Mouse (Mus musculus): ENCODE data around the gene Nwd1. TPM values are rescaled to one million over a fixed set of nuclear protein-coding genes. Genes with fewer than 3 reads are reported as not detected.

Nwd1 gene
- polyA plus RNA-seq (2017; shearing (Covaris generic)) = not detected

DNA sequence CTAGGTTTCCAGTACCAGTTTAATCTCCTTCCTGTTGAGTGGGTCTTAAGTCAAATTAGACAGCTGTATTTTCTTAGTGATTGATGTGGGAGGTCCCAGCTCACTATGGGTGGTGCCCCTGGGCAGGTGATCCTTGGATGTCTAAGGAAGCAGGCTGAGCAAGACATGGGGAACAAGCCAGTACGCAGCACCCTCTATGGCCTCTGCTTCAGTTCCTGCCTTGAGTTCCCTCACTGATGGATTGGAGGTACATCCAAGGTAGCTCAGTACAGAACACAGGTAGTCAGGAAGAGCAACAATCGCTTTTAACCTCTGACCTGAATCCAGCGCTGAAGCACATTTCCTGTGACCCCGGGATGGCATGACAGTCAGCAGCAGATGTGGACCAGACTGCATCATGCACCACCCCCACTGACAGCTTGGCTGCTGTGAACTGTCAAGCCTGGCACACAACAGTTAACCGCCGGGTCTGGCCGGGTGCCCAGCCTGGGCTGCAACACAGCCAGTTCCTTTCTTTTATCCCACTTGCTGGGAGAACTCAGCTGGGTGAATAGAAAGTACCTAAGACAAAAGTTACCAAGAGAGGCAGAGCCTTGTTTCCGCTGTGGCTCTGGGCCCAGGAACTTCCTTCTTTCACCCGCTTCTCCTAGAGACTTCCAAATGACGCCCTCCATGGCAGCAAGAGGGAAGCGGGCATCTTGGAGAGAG lies at the start of gene Nwd1:
Gene Nwd1, plus strand, starts transcription at position 652 of the 708 bp plus-strand sequence.

GRCm38 (mm10) chr8:72722769-72723650 lies 76.5 kb downstream of the Nwd1 start, which contains the start of gene Sin3b:
Sin3b (plus strand) TSS chr8:72723285.

GRCm38 (mm10) chr8:72761322-72762051 lies 115.0 kb downstream of the Nwd1 start, which contains the start of gene F2rl3:
F2rl3 (plus strand) TSS chr8:72761880.

Other genes with a start within 250 kb of the Nwd1 start
- gene Eps15l1, start 225.3 kb upstream of the Nwd1 start, polyA plus RNA-seq (2017; shearing (Covaris generic)) = 55.5 TPM
- gene Calr3, start 202.8 kb upstream of the Nwd1 start, polyA plus RNA-seq (2017; shearing (Covaris generic)) = 0.35 TPM
- gene 1700030K09Rik, start 202.8 kb upstream of the Nwd1 start, polyA plus RNA-seq (2017; shearing (Covaris generic)) = 9.6 TPM
- gene Cherp, start 171.5 kb upstream of the Nwd1 start, polyA plus RNA-seq (2017; shearing (Covaris generic)) = 119 TPM
- gene Slc35e1, start 154.1 kb upstream of the Nwd1 start, polyA plus RNA-seq (2017; shearing (Covaris generic)) = 4.3 TPM
- gene Med26, start 98.4 kb upstream of the Nwd1 start, polyA plus RNA-seq (2017; shearing (Covaris generic)) = 7.1 TPM
- 64.8 TPM for gene Smim7, start 75.6 kb upstream of the Nwd1 start, polyA plus RNA-seq (2017; shearing (Covaris generic))
- 1.5 TPM for gene Tmem38a, start 74.7 kb upstream of the Nwd1 start, polyA plus RNA-seq (2017; shearing (Covaris generic))
- gene Sin3b, start 76.6 kb downstream of the Nwd1 start, polyA plus RNA-seq (2017; shearing (Covaris generic)) = 217 TPM
- 13.2 TPM for gene F2rl3, start 115.2 kb downstream of the Nwd1 start, polyA plus RNA-seq (2017; shearing (Covaris generic))

Measured in activated CD4-positive, CD25-positive, alpha-beta regulatory T cell, adult 9 weeks (primary cell).